Mouse (Mus musculus): ENCODE measurements around the gene Hist1h2bn. TPM values are rescaled to one million over a fixed set of nuclear protein-coding genes. Genes with fewer than 3 reads are reported as not detected.
A peak's percentile ranks its signal among the peaks of the same experiment; 100 is the strongest.
"Not testable (repeated sequence)": the region's sequence is repeated elsewhere in the genome, so short reads cannot be mapped to it uniquely, and the experiment has no call there.

Gene Hist1h2bn
- total RNA-seq (2015): 350 and 353 TPM in 2 replicates
- 1,312 and 1,339 TPM in 2 replicates for total RNA-seq (2017)

DNA sequence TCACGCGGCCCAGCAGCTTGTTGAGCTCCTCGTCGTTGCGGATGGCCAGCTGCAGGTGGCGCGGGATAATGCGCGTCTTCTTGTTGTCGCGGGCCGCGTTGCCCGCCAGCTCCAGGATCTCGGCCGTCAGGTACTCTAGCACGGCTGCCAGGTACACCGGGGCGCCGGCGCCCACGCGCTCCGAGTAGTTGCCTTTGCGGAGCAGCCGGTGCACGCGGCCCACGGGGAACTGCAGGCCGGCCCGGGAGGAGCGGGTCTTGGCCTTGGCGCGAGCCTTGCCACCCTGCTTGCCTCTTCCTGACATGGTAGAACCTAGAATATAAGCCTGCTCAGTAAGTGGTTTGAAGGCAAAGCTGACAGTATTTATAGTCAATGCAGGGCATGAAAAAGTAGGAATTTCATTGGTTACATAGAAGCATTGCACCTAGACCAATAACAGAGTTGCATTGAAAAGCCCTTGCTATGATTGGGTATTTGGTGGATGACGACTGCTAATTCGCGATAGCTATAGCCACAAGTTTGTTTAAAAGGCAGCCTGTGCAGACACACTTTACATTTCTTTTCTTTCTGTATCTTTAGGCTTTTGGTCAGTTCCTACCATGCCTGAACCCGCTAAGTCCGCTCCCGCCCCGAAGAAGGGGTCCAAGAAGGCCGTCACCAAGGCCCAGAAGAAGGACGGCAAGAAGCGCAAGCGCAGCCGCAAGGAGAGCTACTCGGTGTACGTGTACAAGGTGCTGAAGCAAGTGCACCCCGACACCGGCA is at the start of gene Hist1h2bn, which contains the start of gene Hist1h2ak:
TSS of gene Hist1h2bn (plus strand) at position 600 of the 762 bp plus-strand sequence.
TSS of gene Hist1h2ak (minus strand) at position 304 of the 762 bp plus-strand sequence.
- ATAC-seq (replicated peaks; ENCODE audit: poor library complexity): peak; percentile 74

DNA sequence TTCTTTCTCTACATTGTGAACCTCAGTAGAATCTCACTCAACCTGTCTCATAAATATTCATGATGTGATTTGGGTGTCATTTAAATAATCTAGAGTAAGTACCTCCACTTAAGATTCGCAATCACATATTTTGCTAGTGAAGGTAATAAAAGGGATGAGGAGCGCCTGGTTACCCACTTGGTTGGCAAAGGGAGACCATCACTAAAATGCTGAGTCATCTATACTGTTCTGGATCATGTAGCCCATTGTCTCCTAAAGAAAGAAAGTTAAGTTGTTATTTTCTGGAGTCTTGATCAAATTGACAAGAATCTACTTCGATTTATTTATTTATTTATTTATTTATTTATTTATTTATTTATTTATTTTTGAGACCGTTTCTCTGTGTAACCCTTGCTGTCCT is 47.3 kb upstream of the Hist1h2bn start:
- ATAC-seq (replicated peaks; ENCODE audit: poor library complexity): no peak

DNA sequence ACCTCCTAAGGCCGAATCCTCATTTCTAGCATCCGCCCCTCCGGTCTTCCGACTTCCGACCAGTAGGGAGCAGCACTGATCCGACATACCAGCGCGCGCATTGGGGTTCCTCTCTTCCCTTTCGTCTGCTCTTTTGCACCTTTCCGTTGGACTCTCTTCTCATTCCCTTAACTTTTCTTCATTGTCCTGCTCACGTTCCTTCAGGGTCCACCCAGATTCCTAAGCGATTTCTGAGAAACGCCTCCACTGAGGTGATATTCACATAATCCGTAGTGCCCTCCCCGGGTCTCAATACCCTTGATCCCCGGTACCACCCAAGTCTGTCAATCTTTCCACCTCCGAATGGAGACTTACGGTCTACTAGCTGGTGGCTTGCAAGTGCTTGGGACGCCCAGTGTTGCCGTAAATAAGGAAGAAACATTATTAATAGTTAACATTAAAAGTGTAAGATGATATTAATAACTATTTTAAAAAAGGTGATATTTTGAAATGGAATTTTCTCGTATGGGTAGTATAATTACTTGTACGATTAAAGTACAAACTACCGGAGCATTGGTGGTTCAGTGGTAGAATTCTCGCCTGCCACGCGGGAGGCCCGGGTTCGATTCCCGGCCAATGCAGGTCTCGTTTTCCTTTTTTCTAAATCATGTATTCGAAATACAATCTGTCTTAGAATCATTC is 43.8 kb upstream of the Hist1h2bn start:
- ATAC-seq (replicated peaks; ENCODE audit: poor library complexity): peak; percentile 85

DNA sequence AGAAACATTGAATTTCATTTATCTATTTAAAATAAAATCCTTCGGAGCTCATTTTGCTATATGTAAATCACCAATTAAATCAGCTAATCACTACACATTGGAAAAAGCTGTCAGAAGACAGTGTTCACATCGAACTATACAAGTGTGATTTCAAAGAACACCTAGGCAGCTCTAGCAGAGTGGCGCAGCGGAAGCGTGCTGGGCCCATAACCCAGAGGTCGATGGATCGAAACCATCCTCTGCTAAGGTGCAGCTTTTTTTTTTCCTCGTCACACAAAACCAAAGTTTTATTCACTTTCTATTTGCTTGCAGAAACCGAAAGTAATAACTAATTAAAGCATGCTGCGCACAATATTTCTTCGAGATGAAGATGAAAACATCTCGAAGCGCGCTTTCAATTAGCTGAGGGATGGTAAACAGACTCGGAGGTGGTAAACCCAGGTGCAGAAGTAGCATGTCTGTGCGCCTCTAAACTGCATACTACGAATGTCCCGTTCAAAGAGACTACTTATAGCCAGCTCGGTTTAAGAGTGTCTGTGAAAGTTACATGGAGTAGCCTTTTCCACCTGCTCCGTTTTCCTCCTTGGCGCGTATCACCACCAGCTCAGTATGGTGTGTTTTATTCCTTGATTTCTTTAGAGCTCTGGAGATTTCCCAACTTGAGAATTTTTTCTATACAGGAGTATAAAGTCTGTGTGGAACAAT is 43.0 kb upstream of the Hist1h2bn start:
- ATAC-seq (replicated peaks; ENCODE audit: poor library complexity): peak; percentile 40

- peak; percentile 8; the same call in 1 of the 2 replicates for ATAC-seq (replicated peaks; ENCODE audit: poor library complexity)
Observed at GRCm38 (mm10) chr13:21711698-21712097, 42.2 kb upstream of the Hist1h2bn start.

- peak; percentile 22 for ATAC-seq (replicated peaks; ENCODE audit: poor library complexity)
Observed at GRCm38 (mm10) chr13:21714725-21715124, 39.2 kb upstream of the Hist1h2bn start.

- ATAC-seq (replicated peaks; ENCODE audit: poor library complexity): 0 out of 2 replicates have a peak, but pooled peaks have one; percentile 8
Observed at GRCm38 (mm10) chr13:21715131-21715863, 38.6 kb upstream of the Hist1h2bn start.

DNA sequence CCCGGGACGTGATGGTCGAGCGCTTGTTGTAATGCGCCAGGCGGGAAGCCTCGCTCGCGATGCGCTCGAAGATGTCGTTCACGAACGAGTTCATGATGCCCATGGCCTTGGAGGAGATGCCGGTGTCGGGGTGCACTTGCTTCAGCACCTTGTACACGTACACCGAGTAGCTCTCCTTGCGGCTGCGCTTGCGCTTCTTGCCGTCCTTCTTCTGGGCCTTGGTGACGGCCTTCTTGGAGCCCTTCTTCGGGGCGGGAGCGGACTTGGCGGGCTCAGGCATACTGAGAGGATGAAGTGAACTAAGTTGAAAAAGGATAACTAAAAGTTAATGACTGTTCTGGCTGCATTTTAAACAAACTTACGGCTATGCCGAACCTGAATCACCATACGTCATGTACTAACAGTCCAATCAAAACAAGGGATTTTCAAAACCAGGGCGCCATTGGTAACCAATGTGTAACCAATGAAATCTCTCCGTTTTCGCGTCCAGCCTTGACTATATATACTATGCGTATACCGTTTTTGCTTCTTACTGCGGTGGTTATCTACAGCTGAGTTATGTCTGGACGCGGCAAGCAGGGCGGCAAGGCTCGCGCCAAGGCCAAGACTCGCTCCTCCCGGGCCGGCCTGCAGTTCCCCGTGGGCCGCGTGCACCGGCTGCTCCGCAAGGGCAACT is 37.9 kb upstream of the Hist1h2bn start, which contains the start of the genes Hist1h2bl and Hist1h2ai:
TSS of gene Hist1h2bl (minus strand) at position 280 of the 676 bp plus-strand sequence.
TSS of gene Hist1h2ai (plus strand) at position 559 of the 676 bp plus-strand sequence.
- ATAC-seq (replicated peaks; ENCODE audit: poor library complexity): peak; percentile 75

DNA sequence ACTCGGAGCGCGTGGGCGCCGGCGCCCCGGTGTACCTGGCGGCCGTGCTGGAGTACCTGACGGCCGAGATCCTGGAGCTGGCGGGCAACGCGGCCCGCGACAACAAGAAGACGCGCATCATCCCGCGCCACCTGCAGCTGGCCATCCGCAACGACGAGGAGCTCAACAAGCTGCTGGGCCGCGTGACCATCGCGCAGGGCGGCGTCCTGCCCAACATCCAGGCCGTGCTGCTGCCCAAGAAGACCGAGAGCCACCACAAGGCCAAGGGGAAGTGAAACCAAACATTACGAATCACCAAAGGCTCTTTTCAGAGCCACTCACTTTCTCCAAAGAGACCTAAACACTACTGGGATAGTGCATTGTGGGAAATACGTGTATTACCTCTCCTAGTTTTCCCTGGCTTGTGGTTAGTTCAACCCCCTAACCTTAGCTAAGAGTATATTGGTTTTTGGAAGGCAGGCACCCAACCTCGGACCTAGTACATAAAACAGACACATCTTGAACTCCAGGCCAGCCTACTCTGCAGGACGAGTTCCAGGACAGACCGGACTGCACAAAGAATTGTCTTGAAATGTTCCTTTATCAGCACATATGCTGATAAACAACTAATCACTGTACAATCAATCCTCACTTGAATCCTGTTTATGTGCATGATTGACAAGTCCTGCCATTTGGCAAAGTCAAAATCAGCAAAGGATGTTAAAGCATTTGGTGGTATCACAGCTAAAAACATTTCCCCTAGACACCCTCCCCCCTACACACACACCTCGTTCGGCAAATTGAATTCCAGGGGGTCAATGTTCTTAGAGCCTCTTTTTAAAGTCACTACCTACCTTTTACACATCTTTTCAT is 37.2 kb upstream of the Hist1h2bn start:
- ATAC-seq (replicated peaks; ENCODE audit: poor library complexity): peak; percentile 28

DNA sequence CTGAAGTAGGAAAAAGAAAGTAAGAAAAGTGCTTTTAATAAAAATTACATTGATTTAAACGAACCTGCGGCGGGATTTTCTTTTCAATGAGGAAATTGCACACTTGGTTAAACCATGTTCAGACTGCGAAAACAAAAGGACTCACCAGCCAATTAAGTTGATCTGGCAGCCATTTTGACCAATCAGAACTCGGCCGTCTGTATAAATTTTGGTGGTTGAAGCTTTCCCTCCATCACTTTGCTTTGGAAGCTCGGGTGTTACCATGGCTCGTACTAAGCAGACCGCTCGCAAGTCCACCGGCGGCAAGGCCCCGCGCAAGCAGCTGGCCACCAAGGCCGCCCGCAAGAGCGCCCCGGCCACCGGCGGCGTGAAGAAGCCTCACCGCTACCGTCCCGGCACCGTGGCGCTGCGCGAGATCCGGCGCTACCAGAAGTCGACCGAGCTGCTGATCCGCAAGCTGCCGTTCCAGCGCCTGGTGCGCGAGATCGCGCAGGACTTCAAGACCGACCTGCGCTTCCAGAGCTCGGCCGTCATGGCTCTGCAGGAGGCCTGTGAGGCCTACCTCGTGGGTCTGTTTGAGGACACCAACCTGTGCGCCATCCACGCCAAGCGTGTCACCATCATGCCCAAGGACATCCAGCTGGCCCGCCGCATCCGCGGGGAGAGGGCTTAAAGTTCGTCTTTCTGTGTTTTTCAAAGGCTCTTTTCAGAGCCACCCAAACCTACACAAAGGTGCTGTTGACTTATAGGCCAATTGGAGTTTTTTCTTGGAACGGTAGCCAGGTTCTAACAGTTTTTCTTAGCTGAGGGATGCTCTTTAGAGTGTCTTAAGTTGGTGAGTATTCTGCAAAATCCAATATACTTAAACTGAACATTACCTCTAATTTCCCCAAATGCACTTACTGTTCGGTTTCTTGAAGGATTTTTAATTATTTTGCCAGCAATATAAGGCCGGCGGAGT is 36.2 kb upstream of the Hist1h2bn start, which contains the start of gene Hist1h3h:
TSS of gene Hist1h3h (plus strand) at position 263 of the 961 bp plus-strand sequence.
- peak; percentile 32 for ATAC-seq (replicated peaks; ENCODE audit: poor library complexity)

DNA sequence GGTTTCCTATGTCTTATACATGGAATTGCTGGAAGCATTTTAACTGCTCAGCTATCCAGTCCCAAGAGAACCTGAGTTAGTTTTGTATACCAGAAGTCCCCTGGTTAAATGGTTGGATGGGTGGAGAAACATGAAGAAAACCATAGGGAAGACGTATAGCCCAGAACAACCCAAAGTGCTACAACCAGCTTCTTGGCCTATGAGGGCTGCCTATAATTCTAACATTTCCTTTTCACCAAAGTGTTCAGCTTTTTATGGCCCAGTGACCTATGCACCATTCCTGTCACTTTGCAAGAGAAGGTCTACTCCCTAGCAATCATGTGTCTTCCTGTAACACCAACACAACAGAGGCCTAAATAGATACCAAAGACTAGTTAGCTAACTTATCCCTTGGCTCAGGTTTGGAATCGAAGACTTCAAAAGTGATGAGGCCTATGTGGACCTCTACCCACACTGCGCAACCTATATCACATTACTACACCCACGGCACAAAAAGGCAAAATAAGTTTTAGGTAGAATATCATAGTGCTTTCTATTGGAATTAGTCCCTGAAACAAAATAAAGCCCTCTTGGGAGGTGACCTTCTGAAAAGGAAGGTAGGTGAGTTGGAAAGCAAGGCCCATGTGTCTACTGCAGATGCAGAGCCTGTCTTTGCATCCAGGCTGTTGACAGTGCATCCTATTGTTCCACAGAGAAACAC is 35.4 kb upstream of the Hist1h2bn start:
- no peak for ATAC-seq (replicated peaks; ENCODE audit: poor library complexity)

- not testable (repeated sequence) for ATAC-seq (replicated peaks; ENCODE audit: poor library complexity)
Observed at GRCm38 (mm10) chr13:21721107-21721756, 32.7 kb upstream of the Hist1h2bn start.

DNA sequence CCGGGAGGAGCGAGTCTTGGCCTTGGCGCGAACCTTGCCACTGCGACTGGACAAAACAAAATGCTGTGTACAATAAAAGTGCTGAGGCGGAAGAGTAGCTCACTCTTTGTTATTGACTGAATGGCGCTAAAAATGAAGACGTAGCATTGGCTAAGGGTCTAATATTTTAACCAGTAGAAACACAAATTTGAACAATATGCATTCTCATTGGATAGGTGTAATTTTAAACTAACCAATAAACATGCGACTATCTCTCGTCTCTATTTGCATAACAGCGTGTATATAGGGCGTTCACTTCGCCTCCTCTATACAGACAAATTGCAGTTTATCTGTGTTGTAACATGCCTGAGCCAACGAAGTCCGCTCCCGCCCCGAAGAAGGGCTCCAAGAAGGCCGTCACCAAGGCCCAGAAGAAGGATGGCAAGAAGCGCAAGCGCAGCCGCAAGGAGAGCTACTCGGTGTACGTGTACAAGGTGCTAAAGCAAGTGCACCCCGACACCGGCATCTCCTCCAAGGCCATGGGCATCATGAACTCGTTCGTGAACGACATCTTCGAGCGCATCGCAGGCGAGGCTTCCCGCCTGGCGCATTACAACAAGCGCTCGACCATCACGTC is 32.1 kb upstream of the Hist1h2bn start, which contains the start of gene Hist1h2bm:
TSS of gene Hist1h2bm (plus strand) at position 288 of the 616 bp plus-strand sequence.
- ATAC-seq (replicated peaks; ENCODE audit: poor library complexity): peak; percentile 87

GRCm38 (mm10) chr13:21722373-21722925 is 31.5 kb upstream of the Hist1h2bn start:
- peak; percentile 26; the same call in 1 of the 2 replicates for ATAC-seq (replicated peaks; ENCODE audit: poor library complexity)

GRCm38 (mm10) chr13:21722993-21723836 is 30.7 kb upstream of the Hist1h2bn start:
- ATAC-seq (replicated peaks; ENCODE audit: poor library complexity): no peak
